Mouse (Mus musculus): Measurements from ENCODE around the gene Lrch1.

DNA sequence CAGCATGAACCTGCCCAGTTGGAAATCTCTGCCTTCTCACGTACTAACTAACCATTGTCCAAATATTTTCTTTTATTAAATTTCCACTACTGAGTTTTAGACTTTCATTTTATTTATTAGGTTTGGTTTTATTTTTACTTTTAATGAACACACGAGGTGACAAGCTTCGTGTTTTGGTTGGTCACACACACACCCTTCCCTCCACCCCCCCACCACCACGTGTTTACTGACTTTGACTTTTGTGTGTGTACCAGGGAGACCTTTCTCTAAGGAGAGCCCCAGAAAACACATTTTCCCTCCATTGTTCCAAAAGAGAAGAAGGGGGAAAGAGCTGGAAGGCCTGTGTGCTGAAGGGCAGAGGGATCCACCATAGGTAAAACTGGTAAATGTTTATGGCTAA, 38.0 kb upstream of the Lrch1 start:
- no peak for TF ChIP-seq POLR2A (IDR thresholded peaks at IDR 0.05; ENCODE audit: extremely low read depth, insufficient read depth, low read length)
- no peak for TF ChIP-seq CTCF (IDR thresholded peaks at IDR 0.05; ENCODE audit: extremely low read depth, insufficient read depth, low read length)
